Mouse (Mus musculus): ENCODE results near the gene Baz1b. TPM values are rescaled to one million over a fixed set of nuclear protein-coding genes. Genes with fewer than 3 reads are reported as not detected.

Gene Baz1b
- polyA plus RNA-seq, 1 experiment from 2014 or later = 42.9 TPM

- 8% methylated on average over 17 of the region's 17 CpGs for WGBS
- Histone ChIP-seq H3K9ac (replicated peaks) (no peak overlapping the region), H3K4me2 (replicated peaks) (peak overlapping the region; percentile 2; the same call in 1 of the 2 replicates)
Observed at GRCm38 (mm10) chr5:135263866-135264503, 76.9 kb downstream of the Baz1b start.

GRCm38 (mm10) chr5:135264548-135264947 lies 77.5 kb downstream of the Baz1b start:
- Histone ChIP-seq H3K27me3 (no peaks in the 10 kb centered on the region), H3K4me2 (replicated peaks) (no peak overlapping the region), H3K9me3 (no peaks in the 10 kb centered on the region), H3K9ac (replicated peaks) (no peak overlapping the region), H3K4me1 (0 out of 2 replicates have a peak, but pooled peaks cover 5% of the 10 kb centered on the region), H3K36me3 (no peaks in the 10 kb centered on the region), H3K4me3 (no peak overlapping the region), H3K27ac (replicated peaks) (peak overlapping the region; percentile 68)
- ATAC-seq (replicated peaks) = no peak
- WGBS = 58% methylated on average over 9 of the region's 9 CpGs

More at GRCm38 (mm10) chr5:135263866-135264503, 76.9 kb downstream of the Baz1b start:
- Histone ChIP-seq H3K27me3 (no peaks in the 10 kb centered on the region), H3K4me3 (no peak overlapping the region), H3K27ac (replicated peaks) (peak overlapping the region; percentile 68), H3K36me3 (no peaks in the 10 kb centered on the region), H3K9me3 (no peaks in the 10 kb centered on the region), H3K4me1 (peaks cover 5% of the 10 kb centered on the region; the same call in 1 of the 2 replicates)
- peak; percentile 90 for ATAC-seq (replicated peaks)

GRCm38 (mm10) chr5:135269451-135269850 lies 82.4 kb downstream of the Baz1b start:
- Histone ChIP-seq H3K9me3 (no peaks in the 10 kb centered on the region), H3K27me3 (no peaks in the 10 kb centered on the region), H3K4me3 (no peak overlapping the region), H3K9ac (replicated peaks) (no peak overlapping the region), H3K27ac (replicated peaks) (no peak overlapping the region), H3K4me2 (replicated peaks) (no peak overlapping the region), H3K36me3 (no peaks in the 10 kb centered on the region), H3K4me1 (peaks cover 19% of the 10 kb centered on the region)
- ATAC-seq (replicated peaks) = no peak
- WGBS = 83% methylated on average over 8 of the region's 8 CpGs

GRCm38 (mm10) chr5:135270361-135270760 lies 83.3 kb downstream of the Baz1b start:
- Histone ChIP-seq H3K9ac (replicated peaks) (no peak overlapping the region), H3K36me3 (no peaks in the 10 kb centered on the region), H3K27me3 (no peaks in the 10 kb centered on the region), H3K9me3 (no peaks in the 10 kb centered on the region), H3K4me2 (replicated peaks) (no peak overlapping the region), H3K27ac (replicated peaks) (no peak overlapping the region), H3K4me3 (no peak overlapping the region), H3K4me1 (peaks cover 27% of the 10 kb centered on the region)
- WGBS = 87% methylated on average over 4 of the region's 4 CpGs
- ATAC-seq (replicated peaks) = no peak

- peak; percentile 68 for ATAC-seq (replicated peaks)
- WGBS = 15% methylated on average over 12 of the region's 12 CpGs
- H3K27me3 ChIP-seq = no peaks in the 10 kb centered on the region
Observed at GRCm38 (mm10) chr5:135271563-135272165, 84.6 kb downstream of the Baz1b start.

GRCm38 (mm10) chr5:135274663-135275396 lies 87.8 kb downstream of the Baz1b start:
- peak; percentile 49; the same call in 1 of the 2 replicates for ATAC-seq (replicated peaks)

More at GRCm38 (mm10) chr5:135271563-135272165, 84.6 kb downstream of the Baz1b start:
- Histone ChIP-seq H3K27ac (replicated peaks) (peak overlapping the region; percentile 77), H3K36me3 (no peaks in the 10 kb centered on the region), H3K4me1 (peaks cover 36% of the 10 kb centered on the region), H3K4me3 (no peak overlapping the region), H3K4me2 (replicated peaks) (no peak overlapping the region), H3K9ac (replicated peaks) (no peak overlapping the region), H3K9me3 (no peaks in the 10 kb centered on the region)

GRCm38 (mm10) chr5:135276597-135276996 lies 89.5 kb downstream of the Baz1b start:
- H3K27ac ChIP-seq (replicated peaks) = no peak overlapping the region
- no peaks in the 10 kb centered on the region for H3K9me3 ChIP-seq
- no peaks in the 10 kb centered on the region for H3K27me3 ChIP-seq
- H3K9ac ChIP-seq (replicated peaks) = 0 out of 2 replicates have a peak overlapping the region, but pooled peaks have one; percentile 33
- H3K4me2 ChIP-seq (replicated peaks) = peak overlapping the region; percentile 38
- H3K4me3 ChIP-seq = peak overlapping the region; percentile 19
- no peak for ATAC-seq (replicated peaks)
- H3K36me3 ChIP-seq = no peaks in the 10 kb centered on the region
- peaks cover 30% of the 10 kb centered on the region for H3K4me1 ChIP-seq
- 3% methylated on average over 36 of the region's 36 CpGs for WGBS

More at GRCm38 (mm10) chr5:135274663-135275396, 87.8 kb downstream of the Baz1b start:
- no peak overlapping the region; the same call in 1 of the 2 replicates for H3K9ac ChIP-seq (replicated peaks)
- 4% methylated on average over 15 of the region's 15 CpGs for WGBS
- H3K9me3 ChIP-seq = no peaks in the 10 kb centered on the region
- H3K4me2 ChIP-seq (replicated peaks) = peak overlapping the region; percentile 26
- H3K27ac ChIP-seq (replicated peaks) = peak overlapping the region; percentile 53
- peak overlapping the region; percentile 15 for H3K4me3 ChIP-seq
- H3K36me3 ChIP-seq = no peaks in the 10 kb centered on the region
- peaks cover 38% of the 10 kb centered on the region for H3K4me1 ChIP-seq
- H3K27me3 ChIP-seq = no peaks in the 10 kb centered on the region

- 73% methylated on average over 9 of the region's 9 CpGs for WGBS
- peaks cover 14% of the 10 kb centered on the region for H3K4me1 ChIP-seq
- no peak overlapping the region for H3K27ac ChIP-seq (replicated peaks)
- H3K9ac ChIP-seq (replicated peaks) = no peak overlapping the region
- H3K4me2 ChIP-seq (replicated peaks) = no peak overlapping the region
- no peaks in the 10 kb centered on the region for H3K9me3 ChIP-seq
- no peaks in the 10 kb centered on the region for H3K27me3 ChIP-seq
- no peak overlapping the region for H3K4me3 ChIP-seq
- no peak for ATAC-seq (replicated peaks)
- H3K36me3 ChIP-seq = no peaks in the 10 kb centered on the region
Observed at GRCm38 (mm10) chr5:135280226-135280625, 93.2 kb downstream of the Baz1b start.

GRCm38 (mm10) chr5:135285211-135285610 lies 98.1 kb downstream of the Baz1b start:
- no peak overlapping the region for H3K4me2 ChIP-seq (replicated peaks)
- ATAC-seq (replicated peaks) = no peak
- WGBS = 23% methylated on average over 3 of the region's 3 CpGs
- H3K9me3 ChIP-seq = no peaks in the 10 kb centered on the region
- no peaks in the 10 kb centered on the region for H3K27me3 ChIP-seq
- no peaks in the 10 kb centered on the region for H3K36me3 ChIP-seq
- no peak overlapping the region for H3K9ac ChIP-seq (replicated peaks)
- H3K4me1 ChIP-seq = peaks cover 3% of the 10 kb centered on the region; the same call in 1 of the 2 replicates
- no peak overlapping the region for H3K27ac ChIP-seq (replicated peaks)
- no peak overlapping the region for H3K4me3 ChIP-seq

- ATAC-seq (replicated peaks) = peak; percentile 46
- Histone ChIP-seq H3K4me2 (replicated peaks) (no peak overlapping the region), H3K9ac (replicated peaks) (no peak overlapping the region), H3K27me3 (no peaks in the 10 kb centered on the region), H3K4me3 (no peak overlapping the region), H3K36me3 (no peaks in the 10 kb centered on the region), H3K9me3 (no peaks in the 10 kb centered on the region), H3K27ac (replicated peaks) (no peak overlapping the region), H3K4me1 (peaks cover 3% of the 10 kb centered on the region; the same call in 1 of the 2 replicates)
- WGBS = 0% methylated on average over 6 of the region's 6 CpGs
Observed at GRCm38 (mm10) chr5:135286185-135286584, 99.1 kb downstream of the Baz1b start.

GRCm38 (mm10) chr5:135286926-135287325 lies 99.9 kb downstream of the Baz1b start:
- Histone ChIP-seq H3K4me3 (no peak overlapping the region), H3K4me2 (replicated peaks) (no peak overlapping the region), H3K27ac (replicated peaks) (no peak overlapping the region), H3K9me3 (no peaks in the 10 kb centered on the region), H3K27me3 (no peaks in the 10 kb centered on the region), H3K4me1 (peaks cover 3% of the 10 kb centered on the region; the same call in 1 of the 2 replicates), H3K36me3 (no peaks in the 10 kb centered on the region), H3K9ac (replicated peaks) (no peak overlapping the region)
- WGBS = 76% methylated on average over 5 of the region's 5 CpGs
- no peak for ATAC-seq (replicated peaks)

GRCm38 (mm10) chr5:135290703-135291102 lies 103.6 kb downstream of the Baz1b start:
- Histone ChIP-seq H3K27me3 (no peaks in the 10 kb centered on the region), H3K36me3 (no peaks in the 10 kb centered on the region), H3K9ac (replicated peaks) (no peak overlapping the region), H3K27ac (replicated peaks) (no peak overlapping the region), H3K4me1 (no peaks in the 10 kb centered on the region), H3K4me3 (no peak overlapping the region), H3K4me2 (replicated peaks) (no peak overlapping the region), H3K9me3 (no peaks in the 10 kb centered on the region)
- no peak for ATAC-seq (replicated peaks)
- 84% methylated on average over 6 of the region's 6 CpGs for WGBS
